Mouse (Mus musculus) liver, embryonic 14.5 days (tissue): ENCODE results near the gene 1700067K01Rik.

Experiments
- CTCF ChIP-seq: IDR thresholded peaks from 2 replicates; pipeline ENCODE4 v1.5.1; 2016; ENCODE audit warnings: antibody characterized with exemption, low read depth, control low read depth
- EP300 ChIP-seq: IDR thresholded peaks from 2 replicates; pipeline ENCODE4 v1.6.1; 2016; ENCODE audit warnings: antibody characterized with exemption, low read depth

- TF ChIP-seq EP300 (no peak), CTCF (no peak)
These were observed 26.1 kb downstream of the 1700067K01Rik start for GRCm38 (mm10) chr8:84027449-84027848.
